Mouse (Mus musculus): ENCODE data around the gene Eml1.

The Eml1 gene

DNA sequence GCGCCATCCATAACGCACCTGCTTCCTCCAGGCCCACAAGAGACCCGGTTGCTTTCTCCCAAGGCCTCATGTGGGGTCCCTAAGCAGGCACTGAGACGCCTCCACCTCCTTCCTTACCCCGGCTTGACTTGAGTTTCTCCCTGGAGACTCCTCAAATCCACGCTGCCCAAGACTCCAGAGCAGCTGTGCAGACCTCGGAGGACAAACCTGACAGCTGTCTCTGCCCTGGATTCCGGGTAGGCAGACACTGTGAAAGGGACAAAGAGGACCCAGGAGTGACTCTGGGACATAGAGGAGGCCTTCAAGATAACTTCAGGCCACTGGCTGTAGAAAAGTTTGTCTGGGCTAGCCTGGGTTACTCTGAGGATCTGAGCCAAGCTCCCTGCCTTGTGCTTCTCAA is 3.9 kb downstream of the Eml1 start:
- DNase-seq = no peak

DNA sequence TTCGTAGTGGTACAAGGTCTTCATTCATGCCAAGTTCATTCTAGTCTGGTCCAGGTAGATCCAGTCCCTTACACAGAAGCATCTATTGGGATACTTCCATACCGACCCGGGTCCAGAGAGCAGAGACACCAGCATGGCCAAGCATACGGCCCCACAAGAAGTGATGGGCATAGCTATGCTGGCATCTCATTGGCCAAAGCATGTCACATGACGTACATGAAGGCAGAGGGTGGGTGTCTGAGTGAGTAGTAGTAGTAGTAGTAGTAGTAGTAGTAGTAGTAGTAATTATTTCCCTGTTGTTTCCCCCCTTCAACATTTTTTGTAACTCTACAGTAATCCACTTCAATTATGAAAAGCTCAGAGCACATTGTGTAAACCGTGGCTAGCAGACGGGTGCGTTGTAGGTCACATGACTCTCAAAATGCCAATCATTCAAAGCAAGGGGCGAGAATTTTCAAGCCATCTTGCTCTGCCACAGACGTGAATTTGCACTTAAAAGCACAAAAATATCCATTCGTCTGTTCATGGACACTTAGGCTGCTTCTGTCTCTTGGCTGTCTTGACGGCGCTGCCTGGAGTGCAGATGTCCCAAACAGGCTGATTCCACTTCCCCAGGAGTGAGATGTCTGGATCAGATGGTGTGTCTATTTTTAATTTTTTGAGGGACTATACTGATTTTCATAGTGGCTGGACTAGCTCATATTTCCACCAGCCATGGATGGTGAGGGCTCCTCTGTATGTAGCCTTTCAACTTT is 7.8 kb downstream of the Eml1 start:
- DNase-seq = no peak

DNA sequence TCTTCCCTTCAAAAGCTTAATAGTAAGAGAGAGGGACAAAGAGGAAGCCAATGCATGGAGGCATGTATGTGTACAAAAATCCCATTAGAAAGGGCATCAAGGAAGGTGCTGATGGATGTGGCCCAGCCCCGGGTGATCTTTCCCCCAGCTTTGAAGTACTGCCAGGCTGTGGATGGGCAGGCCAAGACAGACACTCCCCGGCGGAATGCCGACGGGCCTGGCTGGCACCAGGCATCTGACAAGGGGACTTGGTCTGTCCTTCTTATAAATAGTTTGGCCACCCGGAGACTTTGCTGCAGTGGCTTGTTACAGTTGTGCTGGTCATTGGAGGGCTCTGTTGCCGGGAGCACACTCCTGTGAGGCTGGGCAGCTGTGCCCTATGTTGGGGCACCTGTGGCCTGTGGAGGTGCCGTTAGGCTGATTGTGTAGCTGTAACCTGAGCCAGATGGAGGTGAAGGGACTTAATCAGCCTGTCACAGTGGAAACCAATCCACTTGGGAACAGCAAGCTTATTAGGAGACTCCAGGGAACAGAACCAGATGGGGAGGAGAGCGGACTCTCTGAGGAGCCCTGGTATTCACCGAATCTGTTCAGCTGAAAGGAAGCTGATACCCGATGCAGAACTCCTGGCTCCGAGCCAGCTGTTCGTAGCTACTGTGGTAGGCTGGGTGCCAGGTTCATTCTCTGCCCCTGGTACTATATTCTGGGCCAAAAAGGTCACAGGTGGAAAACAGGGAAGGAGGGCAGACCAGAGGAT is 15.9 kb downstream of the Eml1 start:
- no peak for DNase-seq

GRCm38 (mm10) chr12:108389718-108390117 is 19.0 kb downstream of the Eml1 start:
- no peak for DNase-seq

DNA sequence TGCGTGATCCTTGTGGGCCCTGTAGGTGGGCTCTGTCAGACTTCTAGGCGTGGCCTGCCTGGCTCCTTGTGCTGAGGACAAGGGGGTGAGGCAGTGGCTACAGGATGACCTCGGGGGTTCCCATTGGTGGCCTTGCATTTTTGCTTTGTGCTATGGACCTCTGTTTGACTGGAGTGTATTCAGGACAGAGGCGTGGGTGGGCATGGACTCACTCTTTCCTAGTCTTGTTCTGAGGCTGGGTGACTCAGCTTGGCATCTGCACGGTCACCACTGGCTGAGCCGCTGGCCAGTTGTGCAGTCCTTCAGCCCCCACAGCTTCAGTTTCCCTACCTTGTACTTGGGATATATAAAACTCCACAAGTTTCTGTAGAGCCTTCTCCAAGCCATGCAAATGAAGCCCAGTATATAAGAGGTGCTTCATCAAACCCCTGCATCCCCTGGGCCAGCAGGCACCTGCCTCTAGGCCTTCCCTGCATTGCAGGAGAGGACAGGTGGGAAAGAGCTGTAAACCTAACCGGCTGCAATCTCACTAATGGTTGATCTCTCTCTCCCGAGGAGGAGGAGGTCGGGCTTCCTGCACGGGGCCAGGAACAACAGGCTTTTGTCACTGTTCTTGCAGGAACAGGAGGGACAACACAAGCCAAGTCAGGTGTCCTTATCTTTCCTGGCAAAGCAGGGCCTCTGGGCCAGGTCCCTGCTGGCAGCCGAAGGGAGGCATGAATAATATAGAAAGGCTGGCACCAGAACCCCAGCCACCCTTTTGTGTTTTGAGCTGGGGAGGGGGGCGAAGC is 21.7 kb downstream of the Eml1 start:
- no peak for DNase-seq

- DNase-seq = no peak
Observed at GRCm38 (mm10) chr12:108393082-108393481, 22.3 kb downstream of the Eml1 start.

DNA sequence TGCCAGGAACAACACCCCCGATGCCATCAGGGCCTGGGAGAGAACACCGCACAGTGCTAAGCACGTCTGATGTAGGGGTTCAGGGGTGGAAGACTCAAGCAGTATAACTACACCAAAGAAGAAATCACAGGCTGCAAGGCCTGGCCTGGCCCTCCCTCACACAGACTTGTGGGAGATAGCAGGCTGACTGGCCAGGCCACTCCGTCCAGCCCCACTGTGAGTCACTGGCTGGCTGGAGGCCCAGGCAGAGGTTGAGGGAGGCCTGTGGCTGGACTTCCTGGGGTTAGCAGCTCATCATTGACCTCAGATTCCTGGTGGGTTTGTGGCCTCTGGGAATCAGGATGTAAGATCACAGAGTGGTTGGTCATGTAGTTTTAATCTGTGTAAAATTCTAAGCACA is 22.9 kb downstream of the Eml1 start:
- DNase-seq = peak; percentile 41

DNA sequence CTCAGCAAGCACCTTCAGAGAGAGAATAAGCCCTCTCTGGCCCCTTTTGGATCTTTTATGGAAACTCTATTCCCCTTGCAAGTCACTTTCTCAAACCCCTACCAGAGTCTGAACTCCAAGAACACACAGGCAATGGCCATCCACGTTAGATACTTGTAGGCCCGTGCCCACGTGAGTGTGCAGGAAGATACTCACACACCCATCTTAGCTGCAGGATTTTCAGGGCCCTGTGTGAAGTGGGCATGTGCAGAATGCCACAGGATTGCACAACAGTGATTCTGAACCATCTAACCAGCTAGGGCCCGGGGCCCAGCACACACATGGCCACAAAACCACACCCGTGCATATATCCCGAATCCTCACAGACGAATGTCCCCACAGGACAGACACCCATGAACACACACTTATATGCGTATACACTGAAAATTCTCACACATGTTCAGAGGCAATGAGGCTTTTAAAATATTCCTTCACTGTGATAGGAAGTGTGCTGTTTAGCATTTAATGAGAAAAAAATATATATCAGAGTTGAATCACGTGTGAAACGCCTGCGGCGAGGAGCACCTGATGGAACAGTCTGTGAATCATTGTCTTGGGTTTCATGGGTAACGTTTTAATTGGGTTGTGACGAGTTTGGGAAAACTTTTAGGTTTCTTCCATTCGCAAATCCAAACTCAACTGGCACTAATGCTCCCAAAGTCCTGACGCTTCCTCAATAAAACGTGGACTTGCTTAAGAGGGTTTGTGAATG is 24.0 kb downstream of the Eml1 start:
- DNase-seq = no peak

GRCm38 (mm10) chr12:108395285-108395660 is 24.5 kb downstream of the Eml1 start:
- DNase-seq = peak; percentile 32

- peak; percentile 83 for DNase-seq
Observed at GRCm38 (mm10) chr12:108396081-108396947, 25.6 kb downstream of the Eml1 start.

- DNase-seq = no peak
Observed at GRCm38 (mm10) chr12:108398681-108399080, 27.9 kb downstream of the Eml1 start.

GRCm38 (mm10) chr12:108399191-108399590 is 28.4 kb downstream of the Eml1 start:
- no peak for DNase-seq

DNA sequence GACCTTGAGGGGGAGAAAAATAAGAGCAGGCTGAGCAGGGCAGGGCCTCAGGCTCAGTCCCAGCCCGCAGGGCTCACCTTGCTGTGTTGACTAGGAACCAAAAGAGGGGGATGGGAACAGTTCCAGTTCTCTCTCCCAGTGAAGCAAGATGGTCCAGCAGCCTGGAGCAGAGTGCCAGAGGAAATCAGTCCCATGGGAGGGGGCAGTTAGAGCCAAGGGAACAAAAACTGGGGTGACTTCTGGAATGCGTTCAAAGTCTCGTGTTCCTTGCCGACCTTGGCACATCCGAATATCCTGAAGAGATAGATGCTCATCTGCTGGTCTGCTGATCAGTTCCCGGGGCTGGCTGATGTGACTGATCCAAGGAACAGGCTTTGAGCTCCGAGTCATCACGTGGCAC is 30.2 kb downstream of the Eml1 start:
- no peak for DNase-seq

- DNase-seq = no peak
Observed at GRCm38 (mm10) chr12:108403957-108404356, 33.2 kb downstream of the Eml1 start.

- no peak for DNase-seq
Observed at GRCm38 (mm10) chr12:108409100-108409499, 38.3 kb downstream of the Eml1 start.

GRCm38 (mm10) chr12:108410416-108411208 is 39.9 kb downstream of the Eml1 start:
- no peak for DNase-seq

DNA sequence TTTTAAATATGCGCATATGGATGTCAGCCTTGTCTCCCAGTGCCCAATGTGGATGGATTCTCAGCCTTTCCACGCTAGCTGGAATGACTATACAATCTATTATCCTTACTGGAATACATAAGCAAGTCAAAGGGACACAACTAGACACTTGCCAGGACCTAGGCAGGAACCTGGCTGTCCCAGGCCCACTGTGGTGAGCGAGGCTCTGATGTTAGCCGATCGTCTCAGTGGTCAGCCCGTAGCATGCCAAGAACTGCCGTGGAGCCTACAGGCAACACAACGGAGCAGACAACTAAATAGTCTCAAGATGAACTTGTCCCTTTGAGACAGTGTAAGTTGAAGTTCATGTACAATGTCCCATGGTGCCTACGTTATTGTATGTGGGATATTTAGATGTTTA is 44.2 kb downstream of the Eml1 start:
- no peak for DNase-seq

GRCm38 (mm10) chr12:108419570-108419969 is 48.8 kb downstream of the Eml1 start:
- DNase-seq = no peak

DNA sequence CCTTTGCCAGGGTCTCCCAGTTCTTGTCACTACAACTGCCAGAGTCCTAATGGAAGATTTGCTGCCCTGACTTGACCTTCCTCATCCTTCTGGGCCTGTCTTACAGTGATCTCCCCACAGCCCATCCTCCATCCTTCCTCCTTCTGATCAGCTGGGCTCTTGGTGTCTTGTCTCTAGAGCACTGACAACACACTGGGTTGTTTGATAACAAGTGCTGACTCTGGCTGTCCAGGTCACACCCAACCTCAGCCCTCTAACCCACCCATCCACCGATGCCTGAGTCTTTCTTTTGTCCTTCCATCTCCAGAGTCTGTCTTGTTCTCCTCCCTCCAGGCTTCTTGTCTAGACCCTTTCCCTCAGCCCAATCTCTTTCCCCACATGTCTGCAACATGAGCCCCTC is 50.7 kb downstream of the Eml1 start:
- no peak for DNase-seq

DNA sequence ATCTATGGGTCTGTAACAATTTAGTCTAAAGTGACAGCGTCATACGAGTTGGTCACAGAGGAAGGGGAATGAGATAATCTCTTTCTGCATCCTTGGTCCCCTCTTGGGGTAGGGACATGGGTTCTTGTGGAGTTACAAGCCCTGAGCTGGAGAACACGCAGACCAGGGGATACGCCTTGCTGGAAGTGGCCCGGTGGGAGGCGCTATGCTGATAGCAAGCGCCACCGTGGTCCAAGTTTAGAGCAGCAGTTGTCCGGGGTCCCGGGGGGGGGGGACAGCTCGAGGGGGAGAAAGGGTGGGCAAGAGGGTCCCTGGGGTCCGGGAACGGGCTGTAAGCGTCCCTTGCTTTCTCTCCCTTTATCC is 51.7 kb downstream of the Eml1 start:
- DNase-seq = peak; percentile 56

All from right cerebral cortex, adult 18-20 months (tissue).